Mouse (Mus musculus) heart, adult 2 months (tissue): ENCODE results near the gene Zbtb8os.

ENCODE experiments used
- CTCF ChIP-seq: fragments of 200-600 bp; IDR thresholded peaks from 2 replicates; pipeline ENCODE4 v1.8.1; 2022; ENCODE audit warnings: antibody characterized with exemption, mild to moderate bottlenecking, moderate library complexity
- POLR2A ChIP-seq: fragments of 200-500 bp; IDR thresholded peaks from 2 replicates; pipeline ENCODE4 v1.6.1; 2011; ENCODE audit warnings: mild to moderate bottlenecking, low read depth, low read length, control low read depth; ENCODE audit not compliant: insufficient read depth

GRCm38 (mm10) chr4:129289671-129290070 is 45.8 kb upstream of the Zbtb8os start:
- no peak for TF ChIP-seq POLR2A
- TF ChIP-seq CTCF: no peak
